Comparison of ENCODE assay signal across 18 mouse cellular contexts in genomic region chr6:97937897-97938614, GRCm38 (mm10).
DNase-seq lines count a peak whose midpoint lies in the region; ATAC-seq and TF ChIP-seq lines count a peak whose summit lies in the region.
"Had no signal": no experiment of that assay in that cellular context is flagged by ENCODE, and none has a peak within 500 bp of the region (broad histone marks: within the 10 kb centered on the region; RNA-seq: fewer than 3 reads in every experiment).

No protein-coding gene starts in this region.

- peaks cover 10% of the 10 kb centered on the region for H3K36me3 ChIP-seq in heart, embryonic 14.5 days (ENCODE audit: control insufficient read depth, insufficient read depth, low read length)
- peaks cover 12% of the 10 kb centered on the region; the same call in 1 of the 2 replicates for H3K36me3 ChIP-seq in heart, embryonic 10.5 days
- H3K36me3 ChIP-seq in forebrain, postnatal 0 days (ENCODE audit: insufficient read depth) = no peaks in the 10 kb centered on the region
- H3K36me3 ChIP-seq in midbrain, embryonic 16.5 days (ENCODE audit: control insufficient read depth, insufficient read depth, low read length) = no peaks in the 10 kb centered on the region
- H3K36me3 ChIP-seq: lung, embryonic 15.5 days; stomach, embryonic 15.5 days had no signal

- TF ChIP-seq CTCF in brain, embryonic 14.5 days (IDR thresholded peaks at IDR 0.05; ENCODE audit: borderline replicate concordance, extremely low read depth, insufficient read depth, insufficient read length) = no peak
- no peak for TF ChIP-seq CTCF in forebrain, postnatal 0 days (IDR thresholded peaks at IDR 0.05; ENCODE audit: low read depth)

- 56% methylated on average over 11 of the region's 11 CpGs for WGBS in heart, embryonic 14.5 days
- WGBS in heart, embryonic 10.5 days = 75% methylated on average over 11 of the region's 11 CpGs
- 9% methylated on average over 11 of the region's 11 CpGs for WGBS in forebrain, postnatal 0 days
- WGBS in midbrain, embryonic 16.5 days = 11% methylated on average over 11 of the region's 11 CpGs

- no peaks in the 10 kb centered on the region for H3K9me3 ChIP-seq in heart, embryonic 14.5 days (ENCODE audit: control insufficient read depth, low read length)
- no peaks in the 10 kb centered on the region for H3K9me3 ChIP-seq in heart, embryonic 10.5 days
- H3K9me3 ChIP-seq in forebrain, postnatal 0 days (ENCODE audit: low read length) = no peaks in the 10 kb centered on the region
- H3K9me3 ChIP-seq in midbrain, embryonic 16.5 days (replicated peaks; ENCODE audit: control insufficient read depth, low read length, poor library complexity, severe bottlenecking) = no peaks in the 10 kb centered on the region
- H3K9me3 ChIP-seq: lung, embryonic 15.5 days; stomach, embryonic 15.5 days had no signal

- TF ChIP-seq POLR2A in brain, embryonic 14.5 days (IDR thresholded peaks at IDR 0.05; ENCODE audit: borderline replicate concordance, extremely low read depth, insufficient read depth, insufficient read length, poor library complexity, severe bottlenecking) = no peak

- no peak overlapping the region for H3K4me3 ChIP-seq in heart, embryonic 14.5 days (ENCODE audit: control insufficient read depth in 1 of 2, insufficient read depth in 1 of 2, low read depth in 1 of 2, low read length in 2 of 2)
- H3K4me3 ChIP-seq in heart, embryonic 10.5 days = no peak overlapping the region
- peak overlapping the region; percentile 18 for H3K4me3 ChIP-seq in forebrain, postnatal 0 days (ENCODE audit: low read depth, low read length)
- no peak overlapping the region for H3K4me3 ChIP-seq in midbrain, embryonic 16.5 days (ENCODE audit: low read depth, low read length)
- H3K4me3 ChIP-seq: lung, embryonic 15.5 days; megakaryocyte, embryonic 14.5 days; stomach, embryonic 15.5 days had no signal

- H3K4me1 ChIP-seq in heart, embryonic 14.5 days (ENCODE audit: control insufficient read depth in 2 of 2, insufficient read depth in 2 of 2, low read length in 2 of 2) = peaks cover 5 to 34% of the 10 kb centered on the region in 2 experiments
- H3K4me1 ChIP-seq in heart, embryonic 10.5 days = peaks cover 19% of the 10 kb centered on the region
- H3K4me1 ChIP-seq in forebrain, postnatal 0 days (ENCODE audit: insufficient read depth) = peaks cover 6% of the 10 kb centered on the region; the same call in 1 of the 2 replicates
- H3K4me1 ChIP-seq in midbrain, embryonic 16.5 days (ENCODE audit: control insufficient read depth, insufficient read depth, low read length) = peaks cover 7% of the 10 kb centered on the region
- H3K4me1 ChIP-seq: lung, embryonic 15.5 days; megakaryocyte, embryonic 14.5 days; stomach, embryonic 15.5 days had no signal

- no peak for DNase-seq in heart, embryonic 10.5 days (ENCODE audit: low spot score)
- peak; percentile 89 for DNase-seq in brain, embryonic 14.5 days (ENCODE audit: low read depth)
- DNase-seq in forebrain, postnatal 0 days = no peak
- DNase-seq in kidney, postnatal 10 days = no peak
- no peak for DNase-seq in gastrocnemius, postnatal 10 days
- no peak for DNase-seq in thymus, postnatal 25 days
- DNase-seq: adrenal gland, postnatal 36 days; cerebellum, postnatal 14 days; heart, postnatal 36 days; kidney, postnatal 4 days; layer of hippocampus, postnatal 36 days had no signal

- H3K4me2 ChIP-seq in heart, embryonic 14.5 days (ENCODE audit: low read length) = peak overlapping the region; percentile 31; the same call in 1 of the 2 replicates
- peak overlapping the region; percentile 35 for H3K4me2 ChIP-seq in forebrain, postnatal 0 days (ENCODE audit: low read depth)
- H3K4me2 ChIP-seq in midbrain, embryonic 16.5 days (ENCODE audit: low read length) = peak overlapping the region; percentile 43
- H3K4me2 ChIP-seq: lung, embryonic 15.5 days; stomach, embryonic 15.5 days had no signal

- no peak for ATAC-seq in heart, embryonic 14.5 days (ENCODE audit: insufficient number of reproducible peaks, insufficient read depth, low FRiP score, low read depth)
- ATAC-seq in forebrain, postnatal 0 days = no peak
- no peak for ATAC-seq in midbrain, embryonic 16.5 days
- ATAC-seq: intestine, postnatal 0 days; Patski had no signal

- H3K27me3 ChIP-seq in heart, embryonic 14.5 days (ENCODE audit: control insufficient read depth, insufficient read depth, low read length) = no peaks in the 10 kb centered on the region
- no peaks in the 10 kb centered on the region for H3K27me3 ChIP-seq in heart, embryonic 10.5 days (ENCODE audit: insufficient read depth, poor library complexity, severe bottlenecking)
- peaks cover 9% of the 10 kb centered on the region; the same call in 1 of the 2 replicates for H3K27me3 ChIP-seq in forebrain, postnatal 0 days (ENCODE audit: insufficient read depth, low read length)
- no peaks in the 10 kb centered on the region for H3K27me3 ChIP-seq in midbrain, embryonic 16.5 days (ENCODE audit: control insufficient read depth, insufficient read depth, low read depth, low read length)
- H3K27me3 ChIP-seq: lung, embryonic 15.5 days; Patski; stomach, embryonic 15.5 days had no signal

- H3K27ac ChIP-seq in heart, embryonic 14.5 days (replicated peaks in 1 of 2; ENCODE audit: control insufficient read depth in 1 of 2, insufficient read depth in 1 of 2, low read depth in 2 of 2, low read length in 2 of 2) = no peak overlapping the region
- H3K27ac ChIP-seq in heart, embryonic 10.5 days = no peak overlapping the region
- no peak overlapping the region for H3K27ac ChIP-seq in forebrain, postnatal 0 days (ENCODE audit: low read depth, low read length)
- H3K27ac ChIP-seq in midbrain, embryonic 16.5 days (ENCODE audit: low read length) = peak overlapping the region; percentile 37; the same call in 1 of the 2 replicates
- H3K27ac ChIP-seq: lung, embryonic 15.5 days; stomach, embryonic 15.5 days had no signal

- peak overlapping the region; percentile 9; the same call in 1 of the 2 replicates for H3K9ac ChIP-seq in heart, embryonic 14.5 days (ENCODE audit: low read length)
- no peak overlapping the region for H3K9ac ChIP-seq in forebrain, postnatal 0 days
- H3K9ac ChIP-seq in midbrain, embryonic 16.5 days (ENCODE audit: low read depth, low read length) = no peak overlapping the region
- H3K9ac ChIP-seq: lung, embryonic 15.5 days; stomach, embryonic 15.5 days had no signal
